ENCODE assay signal across 23 mouse cellular contexts in genomic region chr12:32941141-32941540, GRCm38 (mm10). TPM values are rescaled to one million over a fixed set of nuclear protein-coding genes. Genes with fewer than 3 reads are reported as not detected.
DNase-seq lines count a peak whose midpoint lies in the region; ATAC-seq and TF ChIP-seq lines count a peak whose summit lies in the region.
"Had no signal": no experiment of that assay in that cellular context is flagged by ENCODE, and none has a peak within 500 bp of the region (broad histone marks: within the 10 kb centered on the region; RNA-seq: fewer than 3 reads in every experiment).

No protein-coding gene starts in this region.

- H3K9me3 ChIP-seq in kidney, embryonic 14.5 days (ENCODE audit: control insufficient read depth, low read length): no peaks in the 10 kb centered on the region
- H3K9me3 ChIP-seq: embryonic facial prominence, embryonic 10.5 days; embryonic facial prominence, embryonic 12.5 days; forebrain, embryonic 13.5 days; forebrain, embryonic 15.5 days; G1E had no signal

- H3K9ac ChIP-seq in kidney, embryonic 14.5 days (ENCODE audit: low read depth, low read length): no peak overlapping the region
- H3K9ac ChIP-seq: embryonic facial prominence, embryonic 12.5 days; forebrain, embryonic 13.5 days; forebrain, embryonic 15.5 days had no signal

- no peak overlapping the region for H3K4me3 ChIP-seq in kidney, adult 2 months (ENCODE audit: insufficient read depth, low read depth, low read length)
- H3K4me3 ChIP-seq in kidney, embryonic 14.5 days (ENCODE audit: low read length): no peak overlapping the region
- H3K4me3 ChIP-seq: embryonic facial prominence, embryonic 10.5 days; embryonic facial prominence, embryonic 12.5 days; forebrain, embryonic 13.5 days; forebrain, embryonic 15.5 days had no signal

- TF ChIP-seq POLR2A in kidney, adult 2 months (IDR thresholded peaks at IDR 0.05; ENCODE audit: low read depth, low read length): no peak

- peak; percentile 14 for DNase-seq in heart, adult 11 months
- DNase-seq in heart, postnatal 4 days: no peak
- peak; percentile 81 for DNase-seq in kidney, adult 2 months
- no peak for DNase-seq in kidney, postnatal 4 days
- peak; percentile 78 for DNase-seq in kidney, adult 9 months
- DNase-seq: adrenal gland, adult 8-10 months; adrenal gland, postnatal 14 days; adrenal gland, postnatal 36 days; B cell, adult 2 months; cerebellum, adult 11-12 months; cerebellum, adult 2 months; cerebellum, adult 9-10 months; cerebellum, postnatal 10 days; cerebellum, postnatal 25 days had no signal

- peak overlapping the region; percentile 90 for H3K27ac ChIP-seq in kidney, adult 2 months (ENCODE audit: insufficient read depth, low read depth, low read length)
- H3K27ac ChIP-seq in kidney, embryonic 14.5 days (ENCODE audit: low read depth, low read length): no peak overlapping the region
- H3K27ac ChIP-seq: embryonic facial prominence, embryonic 10.5 days; embryonic facial prominence, embryonic 12.5 days; forebrain, embryonic 13.5 days; forebrain, embryonic 15.5 days had no signal

- WGBS in kidney, adult 2 months: 59% methylated on average over 4 of the region's 4 CpGs
- WGBS in kidney, embryonic 14.5 days: 86% methylated on average over 4 of the region's 4 CpGs

- H3K36me3 ChIP-seq in kidney, adult 2 months (ENCODE audit: control insufficient read depth, insufficient read depth, low read length): no peaks in the 10 kb centered on the region
- no peaks in the 10 kb centered on the region for H3K36me3 ChIP-seq in kidney, embryonic 14.5 days (ENCODE audit: control insufficient read depth, insufficient read depth, low read length)
- H3K36me3 ChIP-seq: embryonic facial prominence, embryonic 10.5 days; embryonic facial prominence, embryonic 12.5 days; forebrain, embryonic 15.5 days; G1E had no signal

- no peak for ATAC-seq in kidney, embryonic 14.5 days (ENCODE audit: low FRiP score, low TSS enrichment)
- ATAC-seq: activated CD4-positive, CD25-positive, alpha-beta regulatory T cell, adult 4 months; CD4-positive, CD25-positive, alpha-beta regulatory T cell, adult 4 months; forebrain, embryonic 13.5 days; forebrain, embryonic 15.5 days; Patski had no signal

- no peak for TF ChIP-seq CTCF in kidney, adult 2 months (conservative IDR thresholded peaks at IDR 0.05; ENCODE audit: insufficient read depth, insufficient read length, low read depth, low read length)

- no peak overlapping the region for H3K4me2 ChIP-seq in kidney, embryonic 14.5 days (replicated peaks; ENCODE audit: low read depth, low read length)
- H3K4me2 ChIP-seq: embryonic facial prominence, embryonic 12.5 days; forebrain, embryonic 13.5 days; forebrain, embryonic 15.5 days had no signal

- no peaks in the 10 kb centered on the region for H3K27me3 ChIP-seq in kidney, adult 2 months (replicated peaks; ENCODE audit: control insufficient read depth, insufficient read depth, low read length)
- H3K27me3 ChIP-seq in kidney, embryonic 14.5 days (ENCODE audit: control insufficient read depth, insufficient read depth, low read length): no peaks in the 10 kb centered on the region
- H3K27me3 ChIP-seq: embryonic facial prominence, embryonic 12.5 days; forebrain, embryonic 13.5 days; forebrain, embryonic 15.5 days; Patski had no signal

- peaks cover 24% of the 10 kb centered on the region for H3K4me1 ChIP-seq in kidney, adult 2 months (ENCODE audit: control insufficient read depth, insufficient read depth, low read length)
- H3K4me1 ChIP-seq in kidney, embryonic 14.5 days (ENCODE audit: control insufficient read depth, insufficient read depth, low read length): no peaks in the 10 kb centered on the region
- H3K4me1 ChIP-seq: embryonic facial prominence, embryonic 10.5 days; embryonic facial prominence, embryonic 12.5 days; forebrain, embryonic 15.5 days had no signal

RNA-seq across cellular contexts. Expression of gene Sypl, which starts 12.6 kb away (rescaled TPM):
- 10 to 100 TPM; 83.3 to 87.0 TPM for total RNA-seq in heart, postnatal 4 days (2021)
- 136 and 148 TPM in 2 replicates for polyA plus RNA-seq in kidney, adult 2 months (2012; rRNA removed)
- 104 and 135 TPM in 2 replicates for polyA plus RNA-seq in kidney, embryonic 14.5 days (2014; fragmentation: Nextera tagmentation; extraction: Ambion mirVana)

Comparison
In these comparisons a context has a peak if more than half of its experiments do, and no peak if none do; other contexts are left out.
1. DNase-seq: peak in heart, adult 11 months (single experiment), kidney, adult 2 months (single experiment) and kidney, adult 9 months (single experiment); none in heart, postnatal 4 days (single experiment) and kidney, postnatal 4 days (0 of 2).